Mouse (Mus musculus) testis, adult 2 months (tissue): ENCODE measurements at regions not wholly inside any gene's neighbourhood (a gene's known extent, or its start where the extent isn't known, plus 50 kb on each side); places are given as distances from the start of the nearest gene placed in this dataset.

Experiments
- CTCF ChIP-seq: fragments of 200-500 bp; IDR thresholded peaks from 2 replicates; pipeline ENCODE4 v1.5.1; 2012; ENCODE audit warnings: low read depth, mild to moderate bottlenecking, inconsistent platforms, low read length, moderate library complexity; ENCODE audit not compliant: control insufficient read depth, insufficient read depth, insufficient replicate concordance
- POLR2A ChIP-seq: fragments of 200-500 bp; IDR thresholded peaks from 2 replicates; pipeline ENCODE4 v1.6.1; 2012; ENCODE audit warnings: low read depth, mild to moderate bottlenecking, inconsistent platforms, low read length, moderate library complexity; ENCODE audit not compliant: control insufficient read depth

DNA sequence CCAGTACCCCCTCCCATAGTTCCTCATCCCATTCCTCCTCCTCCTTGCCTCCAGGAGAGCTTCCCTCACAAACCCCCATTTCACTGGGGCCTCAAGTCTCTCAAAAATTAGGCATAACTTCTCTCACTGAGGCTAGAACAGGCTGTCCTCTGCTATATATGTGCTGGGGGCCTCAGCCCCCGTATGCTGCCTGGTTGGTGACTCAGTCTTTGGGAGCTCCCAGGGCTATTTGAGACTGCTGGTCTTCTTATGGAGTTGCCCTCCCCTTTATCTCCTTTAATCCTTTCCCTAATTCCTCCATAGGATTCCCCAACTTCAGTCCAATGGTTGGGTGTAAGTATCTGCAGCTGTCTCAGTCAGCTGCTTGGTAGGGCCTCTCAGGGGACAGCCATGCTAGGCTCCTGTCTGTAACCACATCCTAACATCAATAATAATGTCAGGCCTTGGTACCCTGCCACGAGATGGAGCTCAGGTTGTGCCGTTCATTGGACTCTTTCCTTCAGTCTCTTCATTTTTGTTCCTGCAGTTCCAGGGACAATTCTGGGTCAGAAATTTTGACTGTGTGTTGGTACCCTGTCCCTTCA is 1126.1 kb upstream of the Lrrc6 start:
- TF ChIP-seq CTCF (no peak), POLR2A (no peak)
